Mouse (Mus musculus) liver, embryonic 12.5 days (tissue): ENCODE measurements around the gene Gm27021. TPM values are rescaled to one million over a fixed set of nuclear protein-coding genes. Genes with fewer than 3 reads are reported as not detected.

Source experiments
- ATAC-seq: fragments of 200-750 bp; cut with Nextera tagmentation; 2 replicates; pipeline ENCODE4 v1.8.0; 2017; ENCODE audit warnings: moderate number of reproducible peaks, mild to moderate bottlenecking, moderate library complexity
- H3K27ac ChIP-seq: fragments of 300-500 bp; sonication (generic); 2 replicates; pipeline ENCODE4 v1.5.1; 2016; ENCODE audit warnings: mild to moderate bottlenecking
- H3K27me3 ChIP-seq: fragments of 300-500 bp; sonication (generic); replicated peaks from 2 replicates; pipeline ENCODE4 v1.6.1; 2016; ENCODE audit warnings: mild to moderate bottlenecking, moderate library complexity
- H3K36me3 ChIP-seq: fragments of 300-500 bp; sonication (generic); 2 replicates; pipeline ENCODE4 v1.6.1; 2016; ENCODE audit warnings: mild to moderate bottlenecking, moderate library complexity
- H3K4me1 ChIP-seq: fragments of 300-500 bp; sonication (generic); 2 replicates; pipeline ENCODE4 v1.6.1; 2016
- H3K4me2 ChIP-seq: fragments of 300-500 bp; sonication (generic); 2 replicates; pipeline ENCODE4 v1.6.1; 2016; ENCODE audit warnings: mild to moderate bottlenecking, moderate library complexity
- H3K4me3 ChIP-seq: fragments of 300-500 bp; sonication (generic); 2 replicates; pipeline ENCODE4 v1.5.1; 2016; ENCODE audit warnings: mild to moderate bottlenecking, moderate library complexity
- H3K9ac ChIP-seq: fragments of 300-500 bp; sonication (generic); 2 replicates; pipeline ENCODE4 v1.6.1; 2016; ENCODE audit warnings: mild to moderate bottlenecking, moderate library complexity
- H3K9me3 ChIP-seq: fragments of 300-500 bp; sonication (generic); replicated peaks from 2 replicates; pipeline ENCODE4 v1.6.1; 2016; ENCODE audit warnings: mild to moderate bottlenecking, moderate library complexity
- WGBS: fragments of 180-500 bp; shearing (Covaris S2); methylation state at CpG from one replicate; pipeline ENCODE4 v1.1.7; 2016; ENCODE audit not compliant: insufficient replicate concordance; 5-methylcytosine and 5-hydroxymethylcytosine counted together
- polyA plus RNA-seq: library from polyadenylated mRNA; unstranded; fragments of >200 nt; fragmentation: Nextera tagmentation; extraction: Ambion mirVana; gene quantifications from 2 replicates; pipeline ENCODE4 v1.2.1, GENCODE M21; 2016

Gene Gm27021
- polyA plus RNA-seq, 1 experiment from 2014 or later: 0.69 TPM

DNA sequence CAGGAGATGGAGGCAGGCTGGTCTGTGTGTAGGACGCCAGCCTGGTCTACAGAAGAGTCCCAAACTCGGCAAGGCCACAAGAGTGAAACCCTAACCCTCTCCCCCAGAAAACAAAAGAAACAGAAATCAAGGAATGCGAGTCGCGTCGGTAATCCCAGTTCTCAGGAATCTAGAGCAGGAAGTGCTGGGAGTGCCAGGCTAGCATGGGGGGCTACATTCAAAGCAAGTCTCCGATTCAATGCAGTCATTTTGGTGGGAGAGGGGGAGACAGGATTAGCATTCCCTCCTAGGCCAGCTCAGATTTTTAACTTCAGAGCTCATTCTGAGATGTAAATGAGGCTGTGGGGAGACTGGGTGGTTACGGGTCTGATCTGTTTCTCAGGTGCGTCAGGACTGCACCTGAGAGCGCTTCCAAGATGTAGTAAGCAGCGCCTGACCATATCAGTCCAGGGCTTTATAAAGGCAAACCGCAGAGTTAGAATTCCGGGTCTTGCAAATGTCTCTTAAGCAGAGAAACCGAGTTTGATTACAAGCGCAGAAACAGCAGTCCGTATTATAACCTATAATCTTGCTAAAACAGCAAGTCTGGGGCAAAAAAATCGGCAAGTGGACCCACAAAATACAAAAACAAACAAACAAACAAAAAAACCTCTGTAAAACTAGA, 940 bp downstream of the Gm27021 start:
- H3K4me1 ChIP-seq: peaks cover 64% of the 10 kb centered on the region
- 7% methylated on average over 17 of the region's 17 CpGs for WGBS
- no peak for ATAC-seq

GRCm38 (mm10) chr8:120665726-120666455, 2.0 kb downstream of the Gm27021 start:
- no peaks in the 10 kb centered on the region for H3K27me3 ChIP-seq
- 72% methylated on average over 3 of the region's 3 CpGs for WGBS
- H3K4me1 ChIP-seq: peaks cover 57% of the 10 kb centered on the region
- peak overlapping the region; percentile 96 for H3K4me3 ChIP-seq
- ATAC-seq: no peak
- peaks cover 46% of the 10 kb centered on the region for H3K36me3 ChIP-seq
- H3K27ac ChIP-seq: no peak overlapping the region
- H3K9ac ChIP-seq: peak overlapping the region; percentile 12; the same call in 1 of the 2 replicates
- H3K4me2 ChIP-seq: peak overlapping the region; percentile 91
- no peaks in the 10 kb centered on the region for H3K9me3 ChIP-seq

More for the DNA sequence above, 940 bp downstream of the Gm27021 start:
- peak overlapping the region; percentile 96 for H3K4me3 ChIP-seq
- no peaks in the 10 kb centered on the region for H3K9me3 ChIP-seq
- no peaks in the 10 kb centered on the region for H3K27me3 ChIP-seq
- H3K27ac ChIP-seq: peak overlapping the region; percentile 96
- peak overlapping the region; percentile 97 for H3K9ac ChIP-seq
- peaks cover 50% of the 10 kb centered on the region for H3K36me3 ChIP-seq
- peak overlapping the region; percentile 91 for H3K4me2 ChIP-seq

GRCm38 (mm10) chr8:120664566-120664965, 3.3 kb downstream of the Gm27021 start:
- WGBS: 72% methylated on average over 6 of the region's 6 CpGs
- ATAC-seq: no peak
- no peak overlapping the region for H3K4me3 ChIP-seq
- peaks cover 46% of the 10 kb centered on the region for H3K36me3 ChIP-seq
- no peak overlapping the region for H3K4me2 ChIP-seq
- H3K9ac ChIP-seq: no peak overlapping the region
- H3K4me1 ChIP-seq: peaks cover 44% of the 10 kb centered on the region
- no peaks in the 10 kb centered on the region for H3K9me3 ChIP-seq
- no peak overlapping the region for H3K27ac ChIP-seq
- no peaks in the 10 kb centered on the region for H3K27me3 ChIP-seq

DNA sequence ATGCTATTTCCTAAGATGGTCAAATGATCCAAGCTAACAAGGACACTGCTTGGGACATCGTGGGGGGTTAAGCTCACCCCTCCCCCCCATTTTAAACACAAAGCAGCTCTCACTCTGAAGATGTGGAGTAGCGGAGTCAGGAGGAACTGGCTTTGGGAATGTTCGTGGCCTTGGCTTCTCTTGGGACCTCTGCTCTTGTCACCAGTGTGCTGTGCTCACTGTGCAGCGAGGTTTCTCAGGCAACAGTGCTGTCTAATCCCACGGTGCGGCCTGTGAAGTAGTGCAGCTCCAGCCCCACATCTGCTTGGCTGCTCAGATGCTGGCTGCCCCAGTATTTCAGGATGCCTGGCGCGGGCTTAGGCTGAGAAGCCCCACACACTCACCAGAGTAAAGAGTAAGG, 10.5 kb downstream of the Gm27021 start:
- H3K36me3 ChIP-seq: peaks cover 88% of the 10 kb centered on the region
- ATAC-seq: no peak

DNA sequence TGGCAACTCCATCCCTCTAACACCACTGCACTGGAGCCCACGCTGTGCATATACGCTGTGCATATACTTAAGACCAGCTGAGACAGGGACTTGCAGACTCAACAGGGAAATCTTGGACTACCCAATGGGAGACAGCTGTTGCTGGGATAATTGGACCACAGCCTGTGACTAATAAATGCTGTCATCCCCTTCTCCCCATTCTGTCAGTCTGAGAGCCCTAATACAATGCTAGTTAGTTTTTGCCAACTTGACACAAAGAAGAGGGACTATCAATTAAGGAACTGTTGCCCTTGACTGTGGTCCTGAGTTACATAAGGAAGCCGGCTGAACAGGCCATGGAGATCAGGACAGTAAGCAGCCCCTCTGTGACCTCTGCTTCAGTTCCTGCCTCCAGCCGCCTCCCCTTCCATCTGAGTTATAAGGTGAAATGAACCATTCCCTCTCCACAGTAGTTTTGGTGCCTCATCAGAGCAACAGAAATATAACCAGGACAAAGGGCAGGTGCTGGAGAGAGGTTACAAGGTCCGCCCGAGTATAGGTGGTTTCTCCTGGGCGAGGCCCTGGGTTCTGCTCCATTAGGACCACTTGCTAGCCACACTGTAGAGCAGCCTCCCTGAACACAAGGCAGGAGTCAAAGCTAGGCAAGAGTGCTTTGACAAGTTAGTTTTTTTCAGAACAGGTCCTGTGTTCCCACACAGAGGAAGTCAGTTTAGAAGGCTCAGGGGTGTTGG, 11.4 kb downstream of the Gm27021 start:
- Histone ChIP-seq H3K9me3 (no peaks in the 10 kb centered on the region), H3K27me3 (no peaks in the 10 kb centered on the region), H3K4me1 (no peaks in the 10 kb centered on the region), H3K4me3 (no peak overlapping the region), H3K9ac (no peak overlapping the region), H3K27ac (no peak overlapping the region), H3K4me2 (no peak overlapping the region), H3K36me3 (peaks cover 88% of the 10 kb centered on the region)
- WGBS: 83% methylated on average over 7 of the region's 7 CpGs
- no peak for ATAC-seq

More for the DNA sequence above, 10.5 kb downstream of the Gm27021 start:
- Histone ChIP-seq H3K27me3 (no peaks in the 10 kb centered on the region), H3K9ac (no peak overlapping the region), H3K27ac (no peak overlapping the region), H3K9me3 (no peaks in the 10 kb centered on the region), H3K4me2 (no peak overlapping the region), H3K4me3 (no peak overlapping the region), H3K4me1 (no peaks in the 10 kb centered on the region)
- 90% methylated on average over 8 of the region's 8 CpGs for WGBS

DNA sequence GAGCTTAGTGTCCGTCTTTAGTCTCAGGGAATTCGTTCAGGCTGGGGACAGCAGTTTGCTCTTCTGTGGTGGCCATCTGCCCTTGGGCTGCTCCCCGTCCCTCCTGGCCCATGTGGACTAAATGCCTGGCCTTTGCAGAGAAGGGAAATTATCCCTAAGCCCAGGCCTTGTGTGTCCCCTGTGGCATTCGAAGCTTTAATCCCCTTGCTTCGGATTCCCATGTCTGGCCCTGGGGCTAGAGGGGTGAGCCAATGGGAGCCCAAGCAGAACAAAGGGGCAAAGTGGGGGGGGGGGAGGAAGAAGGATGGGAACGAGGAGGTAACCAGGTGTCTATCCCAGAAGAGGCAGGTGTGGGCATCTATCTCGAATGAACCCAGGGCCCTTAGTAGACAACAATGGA, 20.3 kb downstream of the Gm27021 start, which contains the start of gene 1190005I06Rik:
Gene 1190005I06Rik, minus strand, starts transcription at position 101 of the 400 bp plus-strand sequence.
- H3K4me2 ChIP-seq: no peak within 1 kb of the TSS
- no peak within 1 kb of the TSS for H3K4me3 ChIP-seq
- no peaks in the 10 kb centered on the region for H3K4me1 ChIP-seq
- H3K36me3 ChIP-seq: 0 out of 2 replicates have a peak, but pooled peaks cover under 1% of the 10 kb centered on the region
- no peaks in the 10 kb centered on the region for H3K9me3 ChIP-seq
- no peak within 1 kb of the TSS for H3K9ac ChIP-seq
- no peak for ATAC-seq
- H3K27ac ChIP-seq: no peak within 1 kb of the TSS
- H3K27me3 ChIP-seq: 0 out of 2 replicates have a peak, but pooled peaks cover 4% of the 10 kb centered on the region
- 58% methylated on average over 7 of the region's 7 CpGs for WGBS

DNA sequence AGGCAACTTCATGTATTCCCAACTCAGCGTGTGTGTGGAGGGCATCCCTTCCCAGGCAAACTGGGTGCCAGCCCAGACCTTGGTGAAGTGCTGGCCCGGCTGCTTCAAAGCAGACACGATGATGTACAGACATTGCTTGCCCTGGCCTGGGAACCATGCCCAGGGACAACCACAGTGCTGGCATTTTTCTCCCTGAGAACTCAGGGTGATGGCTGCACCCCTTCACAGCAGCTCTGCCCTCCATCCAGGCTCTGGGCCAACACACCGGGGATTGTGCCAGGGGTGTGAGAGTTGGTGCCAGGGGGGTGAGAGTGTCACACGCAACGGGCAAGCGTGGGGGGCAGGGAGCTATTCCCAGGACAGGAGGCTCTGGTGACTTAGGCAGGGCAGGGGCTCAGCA, 23.2 kb downstream of the Gm27021 start:
- Histone ChIP-seq H3K9ac (no peak overlapping the region), H3K4me1 (peaks cover 4% of the 10 kb centered on the region; the same call in 1 of the 2 replicates), H3K4me3 (no peak overlapping the region), H3K27me3 (peaks cover 6% of the 10 kb centered on the region), H3K9me3 (no peaks in the 10 kb centered on the region), H3K27ac (no peak overlapping the region), H3K4me2 (no peak overlapping the region), H3K36me3 (no peaks in the 10 kb centered on the region)
- no peak for ATAC-seq
- WGBS: 77% methylated on average over 7 of the region's 7 CpGs

GRCm38 (mm10) chr8:120642031-120642662, 25.7 kb downstream of the Gm27021 start:
- peaks cover 4% of the 10 kb centered on the region; the same call in 1 of the 2 replicates for H3K4me1 ChIP-seq
- 54% methylated on average over 10 of the region's 10 CpGs for WGBS
- no peak overlapping the region for H3K4me2 ChIP-seq
- no peak overlapping the region for H3K27ac ChIP-seq
- H3K27me3 ChIP-seq: peaks cover 12% of the 10 kb centered on the region
- no peaks in the 10 kb centered on the region for H3K9me3 ChIP-seq
- no peak for ATAC-seq
- H3K9ac ChIP-seq: no peak overlapping the region
- H3K36me3 ChIP-seq: no peaks in the 10 kb centered on the region
- H3K4me3 ChIP-seq: no peak overlapping the region

GRCm38 (mm10) chr8:120641245-120641644, 26.6 kb downstream of the Gm27021 start:
- Histone ChIP-seq H3K4me3 (no peak overlapping the region), H3K27ac (no peak overlapping the region), H3K4me1 (peaks cover 4% of the 10 kb centered on the region; the same call in 1 of the 2 replicates), H3K9ac (no peak overlapping the region), H3K27me3 (peaks cover 19% of the 10 kb centered on the region), H3K4me2 (no peak overlapping the region), H3K36me3 (no peaks in the 10 kb centered on the region), H3K9me3 (no peaks in the 10 kb centered on the region)
- no peak for ATAC-seq
- 18% methylated on average over 8 of the region's 8 CpGs for WGBS

DNA sequence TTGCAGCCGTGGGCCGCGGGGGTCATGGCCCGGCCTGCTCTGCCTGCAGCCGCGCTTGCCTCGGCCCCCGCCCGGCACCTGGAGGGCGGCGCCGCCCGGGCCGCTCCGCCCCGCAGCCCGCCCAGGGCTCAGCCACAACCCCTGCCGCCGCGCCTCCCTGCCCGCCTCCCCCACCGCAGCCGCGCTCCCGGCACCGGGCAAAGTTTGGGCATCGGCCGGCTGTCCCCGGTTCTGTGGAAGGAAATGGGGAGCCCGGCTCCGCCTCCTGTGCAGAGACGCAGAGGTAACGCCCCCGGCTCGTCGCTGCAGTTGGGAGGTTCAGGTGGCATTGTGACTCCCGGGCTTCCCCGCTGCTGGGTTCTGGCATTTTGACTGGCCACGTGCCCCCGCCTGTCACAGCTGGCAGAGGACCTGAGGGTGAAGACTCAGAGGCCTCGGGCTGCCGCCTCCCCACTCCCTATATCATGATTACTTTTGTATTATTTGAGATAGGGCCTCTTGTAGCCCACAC, 33.5 kb downstream of the Gm27021 start:
- H3K4me3 ChIP-seq: peak overlapping the region; percentile 59
- H3K4me2 ChIP-seq: peak overlapping the region; percentile 91
- peaks cover 16% of the 10 kb centered on the region for H3K4me1 ChIP-seq

GRCm38 (mm10) chr8:120633665-120634271, 34.1 kb downstream of the Gm27021 start:
- Histone ChIP-seq H3K4me1 (peaks cover 16% of the 10 kb centered on the region), H3K4me3 (peak overlapping the region; percentile 59), H3K9me3 (0 out of 2 replicates have a peak, but pooled peaks cover 4% of the 10 kb centered on the region), H3K4me2 (peak overlapping the region; percentile 91), H3K36me3 (no peaks in the 10 kb centered on the region), H3K27me3 (peaks cover 81% of the 10 kb centered on the region), H3K27ac (no peak overlapping the region), H3K9ac (peak overlapping the region; percentile 57)
- ATAC-seq: 0 out of 2 replicates have a peak, but pooled peaks have one; percentile 14
- WGBS: 2% methylated on average over 44 of the region's 44 CpGs

More for the DNA sequence above, 33.5 kb downstream of the Gm27021 start:
- H3K27me3 ChIP-seq: peaks cover 81% of the 10 kb centered on the region
- H3K36me3 ChIP-seq: no peaks in the 10 kb centered on the region
- no peak overlapping the region for H3K27ac ChIP-seq
- H3K9ac ChIP-seq: peak overlapping the region; percentile 57
- peak; percentile 53; the same call in 1 of the 2 replicates for ATAC-seq
- WGBS: 1% methylated on average over 34 of the region's 42 CpGs
- 0 out of 2 replicates have a peak, but pooled peaks cover 4% of the 10 kb centered on the region for H3K9me3 ChIP-seq
